Mouse (Mus musculus): Measurements from ENCODE around the gene Frmd8. TPM values are rescaled to one million over a fixed set of nuclear protein-coding genes. Genes with fewer than 3 reads are reported as not detected.
A peak's percentile ranks its signal among the peaks of the same experiment; 100 is the strongest.

The Frmd8 gene
- total and polyA plus RNA-seq, 3 experiments: 22.8 to 34.4 TPM; not detected in 1

DNA sequence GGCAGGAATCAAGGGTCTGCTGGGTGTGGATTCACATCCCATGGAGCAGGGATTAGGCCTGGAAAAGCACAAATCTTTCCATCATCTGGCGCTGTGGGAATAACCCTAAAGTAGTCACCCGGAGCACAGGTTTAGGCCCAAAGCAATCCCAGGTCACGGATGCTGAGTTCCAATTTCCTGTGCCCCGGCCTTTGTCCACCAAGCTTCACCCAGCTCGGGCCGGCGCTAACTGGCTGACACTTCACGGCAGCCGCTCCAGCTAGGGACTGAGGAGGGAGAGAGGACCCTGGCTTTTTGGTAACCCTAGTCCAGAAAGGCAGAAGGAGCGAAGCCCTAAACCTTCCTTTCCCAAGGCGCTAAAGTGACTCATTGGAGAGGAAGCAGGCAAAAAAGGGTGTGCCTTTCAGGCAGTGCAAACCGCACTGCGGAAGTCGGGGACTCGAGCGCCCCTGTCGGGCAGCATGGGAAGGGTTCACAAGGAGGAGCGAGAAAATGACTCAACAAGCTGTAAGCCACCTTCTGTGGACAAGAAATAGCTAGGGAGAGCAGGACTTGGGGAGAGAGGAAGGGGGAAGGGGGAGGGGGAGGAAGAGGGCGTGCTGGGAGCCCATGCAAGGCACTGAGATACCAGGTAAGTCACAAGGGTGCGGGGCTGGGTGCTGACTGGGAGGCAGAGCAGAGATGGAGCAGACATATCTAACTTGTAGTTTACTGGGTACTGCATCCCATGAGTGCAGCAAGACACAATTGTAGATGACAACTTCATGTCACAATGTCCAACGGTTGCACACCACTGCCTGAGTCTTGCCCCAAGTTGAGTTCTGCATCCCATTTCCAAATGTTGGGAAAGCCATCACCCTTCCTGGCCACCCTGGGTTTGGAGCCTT lies 57.1 kb downstream of the Frmd8 start (continued):
- no peak for TF ChIP-seq GATA1 (IDR thresholded peaks at IDR 0.05; ENCODE audit: low read depth, low read length)
- peak; percentile 65; the same call in 1 of the 2 replicates for TF ChIP-seq GABPA (IDR thresholded peaks at IDR 0.05; ENCODE audit: low read depth, low read length)
- TF ChIP-seq SIN3A (IDR thresholded peaks at IDR 0.05; ENCODE audit: low read length): peak; percentile 96
- peak; percentile 67; the same call in 1 of the 2 replicates for TF ChIP-seq MAZ (IDR thresholded peaks at IDR 0.05; ENCODE audit: low read depth, low read length)
- TF ChIP-seq BHLHE40 (IDR thresholded peaks at IDR 0.05; ENCODE audit: borderline replicate concordance, low read depth, low read length): peak; percentile 46; the same call in 1 of the 2 replicates
- peak; percentile 20; the same call in 1 of the 2 replicates for TF ChIP-seq ZC3H11A (IDR thresholded peaks at IDR 0.05; ENCODE audit: low read depth, low read length)
- TF ChIP-seq RAD21 (IDR thresholded peaks at IDR 0.05; ENCODE audit: low read depth, low read length): peak; percentile 30
- TF ChIP-seq POLR2A (IDR thresholded peaks at IDR 0.05; ENCODE audit: control insufficient read depth in 1 of 2, insufficient read depth in 1 of 2, low read depth in 1 of 2, low read length in 2 of 2, poor library complexity in 1 of 2): peak; percentile 56 to 85; a peak in 2 of 4 replicates
- TF ChIP-seq SMC3 (IDR thresholded peaks at IDR 0.05; ENCODE audit: low read depth, low read length): peak; percentile 47
- peak; percentile 81 for TF ChIP-seq MXI1 (IDR thresholded peaks at IDR 0.05; ENCODE audit: low read depth, low read length)
- no peak for TF ChIP-seq UBTF (IDR thresholded peaks at IDR 0.05; ENCODE audit: borderline replicate concordance, insufficient read depth, low read depth, low read length)
- TF ChIP-seq MEF2A (IDR thresholded peaks at IDR 0.05; ENCODE audit: extremely low read depth, insufficient replicate concordance, low read depth, low read length, poor library complexity, severe bottlenecking): peak; percentile 45; the same call in 1 of the 2 replicates
- TF ChIP-seq CHD2 (IDR thresholded peaks at IDR 0.05; ENCODE audit: low read length): peak; percentile 35; the same call in 1 of the 2 replicates
- TF ChIP-seq CHD1 (IDR thresholded peaks at IDR 0.05; ENCODE audit: low read depth, low read length): no peak
- TF ChIP-seq POLR2AphosphoS5 (IDR thresholded peaks at IDR 0.05; ENCODE audit: borderline replicate concordance, low read depth, low read length): 0 out of 2 replicates have a peak, but pooled peaks have one; percentile 28
- TF ChIP-seq EP300 (IDR thresholded peaks at IDR 0.05; ENCODE audit: low read depth in 1 of 2, low read length in 2 of 2): peak; percentile 64 to 80
- TF ChIP-seq RCOR1 (IDR thresholded peaks at IDR 0.05; ENCODE audit: low read depth, low read length): peak; percentile 73
- TF ChIP-seq POLR2AphosphoS2 (IDR thresholded peaks at IDR 0.05; ENCODE audit: low read length): peak; percentile 84; the same call in 1 of the 2 replicates
- TF ChIP-seq TCF12 (IDR thresholded peaks at IDR 0.05; ENCODE audit: low read depth, low read length): peak; percentile 72
- TF ChIP-seq ZMIZ1 (IDR thresholded peaks at IDR 0.05; ENCODE audit: low read depth, low read length): peak; percentile 79
- peak; percentile 87 for TF ChIP-seq MYC (IDR thresholded peaks at IDR 0.05; ENCODE audit: low read depth, low read length)
- no peak for TF ChIP-seq E2F4 (IDR thresholded peaks at IDR 0.05; ENCODE audit: borderline replicate concordance, low read depth, low read length)
- TF ChIP-seq ETS1 (IDR thresholded peaks at IDR 0.05; ENCODE audit: low read depth, low read length): peak; percentile 87
- peak; percentile 75 for TF ChIP-seq NELFE (IDR thresholded peaks at IDR 0.05; ENCODE audit: low read depth, low read length)
